Mouse (Mus musculus): ENCODE results near the gene Rnf32.

The Rnf32 gene
- long read RNA-seq, experiment 1, partial matches to known transcripts = 0 of 6 reads
- long read RNA-seq, experiment 1, other reads (novel, unspliced or antisense) = 4 of 6 reads
- long read RNA-seq, experiment 2, partial matches to known transcripts = 2 of 8 reads
- long read RNA-seq, experiment 2, other reads (novel, unspliced or antisense) = 5 of 8 reads

DNA sequence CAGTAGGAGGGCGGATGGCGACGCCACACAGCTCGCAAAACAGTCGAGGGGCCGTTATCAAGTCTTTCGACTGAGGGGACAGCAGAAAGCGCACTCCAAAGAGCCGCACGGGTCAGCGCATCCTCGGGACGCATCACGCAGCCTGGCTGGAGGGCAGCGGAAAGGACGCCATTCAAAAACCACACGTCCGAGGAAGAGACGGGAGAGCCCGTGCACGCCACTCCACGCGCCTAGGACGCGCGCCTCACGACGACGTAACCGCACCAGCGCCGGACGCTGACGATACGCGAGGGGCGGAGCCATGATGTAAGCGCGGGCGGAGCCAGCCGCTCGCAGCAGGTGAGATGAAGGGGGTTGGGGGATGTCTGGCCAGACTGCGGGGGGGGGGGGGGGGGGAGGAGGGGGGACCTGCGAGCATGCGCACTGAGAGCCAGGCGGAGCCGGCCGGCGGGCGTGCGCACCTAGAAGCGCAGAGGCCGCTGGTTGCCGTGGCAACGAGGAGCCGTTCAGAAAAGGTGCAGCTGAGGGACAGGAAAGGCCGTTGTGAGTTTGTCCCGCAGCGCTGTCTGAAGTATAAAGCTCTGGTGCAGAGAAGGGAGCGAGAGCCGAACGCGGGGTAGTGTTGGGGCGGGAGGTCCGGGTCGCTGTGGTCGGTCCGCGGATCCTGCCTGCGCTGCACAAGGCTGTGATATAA is at the start of gene Rnf32:
TSS of gene Rnf32 (plus strand) at position 423 of the 694 bp plus-strand sequence.
- intact Hi-C loops (cut with DNase I) = no loop called here

DNA sequence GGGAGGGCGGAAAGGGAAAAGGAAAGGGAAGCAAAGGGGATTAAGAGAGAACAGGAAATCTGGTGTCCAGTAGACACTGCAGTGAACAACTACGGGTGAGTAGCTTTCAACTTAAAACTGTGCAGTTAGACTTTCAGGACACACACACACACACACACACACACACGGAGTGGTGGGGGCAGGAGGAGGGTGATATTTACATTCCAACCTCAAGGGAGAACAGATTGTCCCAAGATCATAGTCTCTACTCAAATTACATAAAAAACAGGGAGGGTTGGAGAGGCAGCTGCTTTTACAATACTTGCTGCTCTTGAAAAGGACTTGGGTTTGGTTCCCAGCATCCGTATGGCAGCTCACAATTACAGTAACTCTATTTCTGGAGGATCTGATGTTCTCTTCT is 45.6 kb upstream of the Rnf32 start:
- intact Hi-C loops (cut with DNase I) = no loop called here

DNA sequence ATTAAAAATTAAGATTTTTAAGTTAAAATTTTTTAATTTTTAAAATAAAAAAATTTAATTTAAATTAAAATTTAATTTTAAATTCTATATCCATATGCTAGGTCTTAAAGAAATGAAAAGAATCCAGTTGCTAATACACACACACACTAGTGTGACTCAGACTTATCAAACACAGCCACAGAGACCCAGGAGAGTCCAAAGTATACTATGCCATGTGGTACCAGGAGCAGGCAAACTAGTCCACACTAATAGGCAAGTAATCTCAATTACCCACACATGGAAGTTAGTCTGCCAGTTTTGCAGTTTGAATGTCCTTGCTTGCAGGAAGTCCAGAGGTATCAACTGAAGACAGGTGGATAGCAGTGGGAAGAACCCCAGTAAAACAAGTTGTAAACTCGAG is 35.9 kb upstream of the Rnf32 start:
- intact Hi-C loops (cut with DNase I) = no loop called here

DNA sequence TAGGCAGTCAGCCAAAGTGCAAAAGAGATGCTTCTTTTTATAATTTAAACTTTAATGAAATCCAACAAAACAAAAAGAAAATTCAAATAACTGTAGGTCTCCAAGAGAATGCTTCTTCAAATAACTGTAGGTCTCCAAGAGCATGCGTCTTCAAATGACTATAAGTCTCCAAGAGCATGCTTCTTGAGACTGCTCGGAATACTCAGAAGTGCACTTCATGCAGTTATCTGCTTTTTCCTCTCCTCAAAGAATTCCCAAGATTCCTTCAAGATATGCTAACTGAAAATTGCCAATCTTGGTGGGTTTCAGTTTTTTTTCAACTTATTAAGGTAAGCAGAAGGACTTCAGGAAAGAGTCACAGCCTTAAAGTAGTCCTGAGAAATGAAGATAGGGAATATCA is 28.8 kb upstream of the Rnf32 start:
- intact Hi-C loops (cut with DNase I) = no loop called here

DNA sequence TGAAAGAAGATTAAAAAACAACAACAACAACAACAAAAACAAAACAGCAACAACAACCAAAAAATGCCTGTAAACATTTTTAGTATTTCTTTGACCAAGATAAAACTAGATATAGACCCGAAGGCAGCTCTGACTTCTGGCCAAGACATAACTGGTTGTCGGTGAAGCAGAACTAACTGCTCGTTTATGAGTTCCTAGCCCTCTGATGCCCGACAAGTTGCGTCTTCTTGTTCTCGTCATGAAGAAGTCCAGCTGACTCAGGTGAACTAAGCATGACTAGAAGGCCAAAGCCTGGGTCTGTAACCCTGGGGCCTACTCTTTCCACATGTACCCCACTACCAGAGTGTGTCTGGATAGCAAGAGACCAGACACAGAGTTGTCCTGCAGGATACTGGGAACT is 25.6 kb upstream of the Rnf32 start:
- intact Hi-C loops (cut with DNase I) = no loop called here

DNA sequence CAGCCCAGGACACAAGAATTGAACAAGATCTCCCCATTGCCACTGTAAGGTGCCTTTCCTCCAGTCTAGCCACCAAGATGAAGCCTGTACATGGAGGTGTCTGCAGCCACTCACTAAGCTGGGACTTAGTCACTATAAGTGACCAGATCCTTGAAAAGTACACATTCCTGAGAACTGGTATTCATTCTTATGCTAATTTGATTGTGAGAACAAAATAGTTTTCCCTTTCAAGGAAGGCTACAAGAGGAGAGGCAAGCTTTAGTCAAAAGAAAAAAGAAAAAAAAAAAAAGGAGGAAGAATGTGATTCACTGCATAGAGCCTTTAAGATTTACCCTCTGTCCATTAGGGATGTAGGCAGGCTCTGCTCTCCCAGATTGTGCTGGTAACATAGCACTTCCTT is 24.6 kb upstream of the Rnf32 start:
- intact Hi-C loops (cut with DNase I) = no loop called here

DNA sequence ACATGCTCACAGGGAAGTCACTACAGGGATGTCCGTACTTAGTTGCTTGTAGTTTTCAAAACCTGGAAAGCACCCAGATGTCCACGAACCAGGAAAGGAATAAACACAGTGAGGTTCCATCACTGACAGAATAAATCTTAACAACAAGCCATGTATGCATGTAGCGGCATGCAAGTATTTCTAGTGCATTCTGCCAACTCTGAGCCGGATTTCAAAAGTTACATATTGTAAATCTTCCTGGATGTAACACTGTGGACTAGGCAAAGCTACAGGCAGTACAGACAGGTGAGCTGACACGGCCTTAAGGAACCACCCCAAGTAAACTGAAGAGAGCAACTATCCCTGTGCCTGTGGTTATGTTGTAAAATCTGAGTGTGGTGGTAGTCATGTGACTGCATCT is 9.0 kb upstream of the Rnf32 start:
- intact Hi-C loops (cut with DNase I) = no loop called here

DNA sequence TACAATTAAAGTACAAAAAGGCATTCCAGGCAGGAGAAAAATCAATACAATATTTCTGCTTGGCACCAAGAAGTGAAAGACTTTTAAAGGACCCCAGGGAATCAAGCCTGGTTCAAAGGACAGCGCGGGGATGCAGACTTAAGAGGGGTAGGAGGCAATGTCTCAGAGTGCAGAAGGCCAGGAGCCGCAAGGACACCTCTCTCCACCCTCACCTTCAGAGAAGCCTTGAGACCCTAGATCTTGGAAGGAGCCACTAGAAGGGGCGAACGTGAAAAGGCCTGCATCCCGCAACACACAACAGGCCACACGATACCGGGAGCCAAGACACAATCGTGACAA is 592 bp upstream of the Rnf32 start:
- intact Hi-C loops (cut with DNase I) = no loop called here

DNA sequence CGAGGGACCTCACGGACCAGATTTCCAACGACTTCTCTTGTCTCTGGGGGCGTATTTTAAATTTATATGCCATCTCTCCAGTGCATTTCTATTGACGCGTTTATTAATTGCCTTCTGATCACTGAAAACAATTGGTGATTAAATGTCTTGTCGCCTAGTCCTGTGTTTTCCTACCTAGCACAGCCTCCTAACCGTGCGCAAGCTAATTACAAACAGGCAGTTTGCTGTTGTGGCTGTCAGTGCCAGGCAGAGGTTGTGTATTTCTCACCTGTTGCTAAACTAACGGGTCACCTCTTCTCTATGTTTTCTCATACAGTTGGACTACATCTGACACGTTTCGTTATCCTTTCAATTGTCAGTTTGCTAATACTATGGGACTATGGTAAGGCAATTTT is 469 bp downstream of the Rnf32 start:
- intact Hi-C loops (cut with DNase I) = no loop called here

DNA sequence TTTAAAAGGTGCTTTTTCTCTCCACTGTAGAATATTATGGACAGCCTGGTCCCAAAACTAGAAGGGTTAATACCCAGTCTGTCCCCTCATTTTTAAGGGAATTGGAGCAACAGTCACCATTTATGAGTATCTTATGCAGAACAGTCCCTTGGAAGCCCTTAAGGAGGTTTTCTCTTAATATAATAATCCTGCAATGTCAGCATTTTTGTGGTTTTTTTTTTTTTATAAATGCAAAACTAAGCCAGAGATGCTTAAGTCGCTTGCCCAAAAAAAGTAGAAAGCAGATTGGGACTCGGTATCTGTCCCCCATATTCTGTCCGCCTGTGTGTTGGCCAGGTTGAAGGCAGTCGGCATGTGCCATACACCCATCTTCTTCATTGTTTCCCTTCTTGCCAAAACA is 1.4 kb downstream of the Rnf32 start:
- intact Hi-C loops (cut with DNase I) = no loop called here

DNA sequence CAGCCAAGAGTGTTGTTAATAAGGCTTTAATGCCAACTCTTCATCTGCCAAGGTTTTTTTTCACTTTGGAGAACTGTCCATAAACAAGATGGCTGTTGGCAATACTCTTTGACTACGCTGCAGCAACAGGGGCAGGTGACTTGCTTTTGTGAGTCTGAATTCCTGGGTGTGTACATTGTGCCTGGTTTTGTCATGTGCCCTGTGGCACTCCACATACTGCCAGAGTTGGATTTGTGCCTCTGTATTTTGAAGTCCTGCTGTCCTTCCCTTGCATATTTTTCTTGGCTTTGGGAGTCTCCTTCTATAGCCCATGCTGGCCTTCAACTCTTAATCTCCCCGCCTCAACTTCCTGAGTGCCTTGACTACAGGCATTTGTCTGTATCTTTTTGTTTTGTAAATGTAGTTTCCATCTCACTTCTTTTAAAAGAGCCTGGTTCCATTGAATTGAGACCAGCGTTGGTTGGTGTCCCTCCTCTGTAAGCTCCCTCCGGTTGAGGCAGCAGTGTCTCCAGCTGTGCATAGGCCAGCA is 3.2 kb downstream of the Rnf32 start:
- intact Hi-C loops (cut with DNase I) = no loop called here

DNA sequence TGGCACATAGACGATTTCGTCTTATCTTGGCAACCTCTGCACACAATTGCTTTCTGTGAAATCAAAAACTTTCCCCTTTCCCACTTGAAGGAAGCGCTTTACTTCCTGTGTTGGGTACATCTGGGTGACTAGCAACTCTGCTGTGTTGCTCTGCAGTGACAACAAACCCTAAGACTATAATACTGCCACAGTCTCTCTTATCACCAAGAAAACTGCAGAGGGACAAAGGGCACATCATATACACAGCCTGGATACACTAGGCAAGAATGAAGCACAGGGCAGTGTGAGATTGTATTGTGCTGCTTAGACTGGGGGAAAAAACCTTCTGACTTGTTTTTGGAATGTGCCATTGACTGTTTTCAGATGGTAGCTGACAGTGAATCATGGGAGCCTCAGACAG is 4.1 kb downstream of the Rnf32 start:
- intact Hi-C loops (cut with DNase I) = no loop called here

DNA sequence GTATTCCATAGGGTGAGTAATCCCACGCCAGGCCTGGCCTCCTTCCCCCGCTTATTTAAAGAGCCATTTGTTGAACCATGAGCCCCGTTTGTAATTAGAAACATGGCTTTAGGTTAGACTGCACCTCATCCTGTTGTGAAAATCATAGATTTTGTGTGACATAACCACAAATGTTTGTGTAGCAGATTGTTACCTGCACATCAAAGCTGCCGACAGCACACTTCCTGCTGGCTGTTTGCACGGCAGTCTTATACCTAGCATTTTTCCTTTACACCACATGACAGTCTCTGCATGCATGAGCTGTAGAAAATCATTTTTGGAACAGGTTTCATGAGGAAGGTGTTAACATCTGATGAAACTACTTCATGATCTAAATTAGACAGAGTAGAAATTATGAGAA is 9.9 kb downstream of the Rnf32 start:
- intact Hi-C loops (cut with DNase I) = no loop called here

DNA sequence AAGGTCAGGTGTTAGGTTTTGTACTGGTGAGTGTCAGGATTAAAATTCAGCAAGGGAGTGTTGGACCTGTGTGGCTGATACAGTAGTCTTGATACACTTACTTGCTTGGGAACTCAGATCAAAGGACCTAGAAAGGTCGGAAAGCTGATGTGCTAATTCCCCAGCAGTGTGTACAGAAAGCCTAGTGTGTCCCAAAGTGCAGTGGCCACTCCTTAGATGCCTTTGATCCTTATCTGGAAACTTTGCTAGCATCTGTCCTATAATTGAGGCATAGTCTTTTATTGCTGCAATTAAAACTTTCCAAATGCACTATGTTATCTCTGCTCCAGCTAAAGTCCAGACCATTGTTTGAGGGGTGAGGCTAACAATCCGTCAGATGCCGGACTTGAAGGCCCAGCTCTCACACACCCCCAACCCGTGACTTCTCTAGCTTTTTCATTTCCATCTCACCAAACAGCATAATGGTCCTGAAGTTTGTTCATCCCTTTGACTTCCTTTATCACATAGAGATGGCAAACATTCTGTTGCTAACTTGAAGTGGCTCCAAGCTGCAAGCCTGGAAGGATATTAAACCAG is 16.3 kb downstream of the Rnf32 start:
- intact Hi-C loops (cut with DNase I) = no loop called here

DNA sequence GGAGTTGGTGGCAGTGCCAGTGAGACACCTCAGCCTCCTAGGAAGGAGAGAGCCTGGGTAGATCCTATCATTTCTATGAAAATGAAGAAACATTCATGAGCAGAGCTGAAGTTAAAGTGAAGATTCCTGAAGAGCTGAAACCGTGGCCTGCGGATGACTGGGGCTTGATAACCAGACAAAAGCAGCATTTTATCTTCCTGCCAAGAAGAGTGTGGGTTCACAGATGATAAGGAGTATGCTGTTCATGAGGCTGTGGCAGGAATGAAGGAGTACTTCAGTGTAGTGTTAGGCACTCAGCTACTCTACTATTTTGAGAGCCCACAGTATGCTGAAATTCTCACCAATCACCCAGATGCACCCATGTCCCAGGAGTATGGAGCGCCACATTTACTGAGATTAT is 22.2 kb downstream of the Rnf32 start:
- intact Hi-C loops (cut with DNase I) = no loop called here

DNA sequence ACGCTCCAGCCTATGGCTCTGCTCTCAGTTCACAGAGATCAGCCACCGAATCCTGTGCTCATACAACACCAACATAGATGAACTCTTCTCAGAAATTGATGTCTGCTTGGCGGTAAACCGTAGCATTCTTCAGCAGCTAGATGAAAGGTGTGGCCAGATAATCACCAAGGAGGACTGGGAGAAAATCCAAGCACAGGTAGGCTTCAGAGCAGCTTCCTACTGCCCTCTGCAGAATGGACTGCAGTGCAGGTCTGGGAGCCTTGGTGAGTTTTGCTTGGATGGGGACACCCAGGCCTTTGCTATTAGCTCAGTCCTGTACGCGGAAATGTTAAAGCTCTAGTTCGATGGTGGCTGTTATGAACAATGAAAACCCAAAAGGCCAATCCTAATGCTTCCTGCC is 28.3 kb downstream of the Rnf32 start:
- intact Hi-C loops (cut with DNase I) = no loop called here

DNA sequence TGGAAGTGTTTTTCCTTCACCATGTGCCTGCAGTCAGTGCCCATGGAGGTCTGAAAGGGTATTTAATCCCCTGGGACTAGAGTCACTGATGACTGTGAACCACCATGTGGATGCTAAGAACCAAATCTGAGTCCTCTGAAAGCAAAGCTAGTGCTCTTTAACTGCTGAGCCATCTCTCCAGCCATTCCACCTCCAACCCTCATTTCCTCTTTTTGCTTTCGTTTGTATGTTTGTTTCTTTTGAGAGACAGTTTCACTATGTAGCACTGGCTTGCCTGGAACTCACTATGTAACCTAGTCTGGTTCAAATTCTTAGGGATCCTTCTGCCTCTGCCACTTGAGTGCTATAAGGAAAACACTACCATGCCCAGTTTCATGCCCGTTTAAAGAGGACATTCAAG is 34.7 kb downstream of the Rnf32 start:
- intact Hi-C loops (cut with DNase I) = no loop called here

DNA sequence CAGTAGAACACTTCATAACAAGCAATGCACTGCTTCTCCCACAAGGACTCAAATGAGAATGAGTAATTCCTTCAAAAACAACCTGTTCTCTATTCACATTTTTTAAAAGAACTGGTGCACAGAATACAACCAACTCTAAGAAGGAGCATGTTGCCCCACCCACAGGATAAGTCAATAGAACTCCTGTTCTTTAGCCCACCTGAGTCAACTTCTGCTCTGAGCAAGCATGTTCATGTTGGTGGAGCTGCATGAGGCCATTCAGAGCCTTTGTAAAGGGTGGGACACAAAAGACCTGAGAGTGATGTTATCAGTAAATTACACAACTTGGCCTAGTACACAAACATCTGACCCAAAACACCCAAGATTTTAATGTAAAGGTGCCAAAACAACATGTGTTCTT is 42.6 kb downstream of the Rnf32 start:
- intact Hi-C loops (cut with DNase I) = no loop called here

DNA sequence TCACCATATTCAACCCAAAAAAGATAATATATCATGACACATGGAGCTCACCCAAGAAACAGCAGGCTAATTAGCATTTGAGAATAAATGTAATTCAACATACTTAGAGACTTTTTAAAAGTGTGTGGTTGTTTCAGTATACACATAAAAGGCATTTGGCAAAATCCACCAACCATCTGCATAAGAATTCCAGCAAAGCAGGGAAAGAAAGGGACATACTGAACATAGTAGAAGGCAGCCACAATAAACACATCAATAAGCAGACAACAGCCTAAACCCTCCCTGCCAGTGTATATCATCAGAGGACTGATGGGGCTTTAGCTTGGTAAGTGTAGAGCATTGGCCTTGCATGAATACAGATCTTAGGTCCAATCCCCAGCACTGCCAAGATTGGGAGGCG is 49.0 kb downstream of the Rnf32 start:
- intact Hi-C loops (cut with DNase I) = no loop called here

DNA sequence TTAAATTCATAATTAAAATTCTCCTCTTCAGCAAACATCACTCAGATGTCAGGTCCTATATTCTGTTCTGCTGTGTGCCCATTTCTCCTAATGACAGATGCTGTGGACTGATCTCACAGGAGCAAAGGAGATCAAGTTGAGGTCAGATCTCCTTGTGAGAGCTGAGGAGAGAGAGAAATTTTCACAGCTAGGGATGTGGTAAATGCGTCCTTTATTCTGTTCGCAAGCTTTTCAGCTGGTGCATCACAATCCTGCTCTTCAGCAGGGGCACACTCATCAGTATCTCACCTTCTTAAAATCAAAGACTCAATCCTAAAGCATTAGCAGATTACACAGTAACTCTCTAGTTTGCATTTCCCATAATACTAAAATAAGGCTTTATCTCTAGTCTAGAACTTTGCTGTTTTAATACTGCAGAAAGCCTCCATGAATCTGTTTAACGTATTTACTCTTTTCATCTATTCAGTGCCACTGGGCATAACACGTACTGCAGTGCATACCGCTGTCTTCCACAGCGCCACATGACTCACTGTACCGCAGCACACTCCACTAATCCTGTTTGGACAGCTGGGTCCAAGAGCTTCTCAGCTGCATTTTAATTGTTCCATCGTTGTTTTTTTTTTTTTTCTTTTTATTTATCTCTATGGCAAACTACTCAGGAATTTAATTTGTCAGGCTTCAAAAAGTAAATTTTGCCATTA is 55.2 kb downstream of the Rnf32 start:
- intact Hi-C loops (cut with DNase I) = no loop called here

DNA sequence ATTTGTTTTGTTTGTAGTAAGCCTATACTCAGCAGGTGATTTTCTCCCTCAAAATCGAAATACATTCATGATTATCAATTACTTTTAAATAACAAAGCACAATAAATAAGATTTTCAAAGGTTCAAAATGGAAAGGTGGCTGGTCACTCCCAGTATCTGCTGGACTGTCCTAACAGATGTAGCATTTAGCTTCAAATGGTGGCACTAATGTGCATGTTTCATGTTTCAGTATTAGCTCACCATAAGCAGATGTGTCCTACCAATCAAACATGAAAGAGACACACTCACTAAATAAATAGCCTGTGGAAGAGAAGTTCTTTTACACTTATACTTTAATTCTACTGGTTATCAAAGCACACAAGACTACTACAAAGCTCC is 55.7 kb downstream of the Rnf32 start:
- intact Hi-C loops (cut with DNase I) = no loop called here

DNA sequence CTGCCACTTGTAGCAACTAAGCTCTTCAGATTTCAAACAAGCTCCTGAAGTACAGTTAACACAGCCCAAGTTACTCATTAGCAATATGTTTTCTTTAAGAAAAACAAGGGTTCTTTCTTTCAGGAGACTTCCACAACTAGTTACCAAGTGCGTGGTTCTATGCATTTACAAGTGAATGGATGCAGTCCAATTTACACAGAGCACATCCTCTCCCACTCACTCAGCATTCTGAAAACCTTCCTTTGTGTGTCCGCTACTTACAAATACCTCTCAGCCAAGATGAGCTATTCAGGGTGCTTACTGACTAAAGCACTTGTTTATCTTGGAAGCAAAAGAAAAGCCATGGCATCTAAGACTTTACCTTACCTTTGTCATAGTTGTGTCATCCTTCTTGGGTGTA is 58.1 kb downstream of the Rnf32 start:
- intact Hi-C loops (cut with DNase I) = no loop called here

Measured in adrenal gland (tissue).